Mouse (Mus musculus): ENCODE measurements around the gene Tgfb3. TPM values are rescaled to one million over a fixed set of nuclear protein-coding genes. Genes with fewer than 3 reads are reported as not detected.

Tgfb3 gene
- polyA plus RNA-seq, 1 experiment from 2014 or later: 7.0 TPM

- H3K27me3 ChIP-seq (ENCODE audit: insufficient read depth, poor library complexity, severe bottlenecking): no peaks in the 10 kb centered on the region
- DNase-seq (ENCODE audit: low spot score): no peak
- 94% methylated on average over 4 of the region's 4 CpGs for WGBS
These were observed 55.6 kb downstream of the Tgfb3 start for GRCm38 (mm10) chr12:86023081-86023871.

GRCm38 (mm10) chr12:86022282-86022984 is 56.4 kb downstream of the Tgfb3 start:
- no peaks in the 10 kb centered on the region for H3K27me3 ChIP-seq (ENCODE audit: insufficient read depth, poor library complexity, severe bottlenecking)
- no peaks in the 10 kb centered on the region for H3K9me3 ChIP-seq
- no peak overlapping the region for H3K27ac ChIP-seq
- no peak overlapping the region for H3K4me3 ChIP-seq
- no peaks in the 10 kb centered on the region for H3K4me1 ChIP-seq (replicated peaks)
- no peak for DNase-seq (ENCODE audit: low spot score)
- WGBS: 83% methylated on average over 9 of the region's 9 CpGs
- peaks cover 5% of the 10 kb centered on the region; the same call in 1 of the 2 replicates for H3K36me3 ChIP-seq

More at GRCm38 (mm10) chr12:86023081-86023871, 55.6 kb downstream of the Tgfb3 start:
- H3K27ac ChIP-seq: no peak overlapping the region
- no peaks in the 10 kb centered on the region for H3K9me3 ChIP-seq
- H3K4me3 ChIP-seq: no peak overlapping the region
- H3K4me1 ChIP-seq (replicated peaks): no peaks in the 10 kb centered on the region
- peaks cover 5% of the 10 kb centered on the region; the same call in 1 of the 2 replicates for H3K36me3 ChIP-seq

- Histone ChIP-seq H3K4me1 (replicated peaks) (no peaks in the 10 kb centered on the region), H3K36me3 (peaks cover 5% of the 10 kb centered on the region; the same call in 1 of the 2 replicates), H3K4me3 (no peak overlapping the region), H3K27me3 (ENCODE audit: insufficient read depth, poor library complexity, severe bottlenecking) (no peaks in the 10 kb centered on the region), H3K9me3 (no peaks in the 10 kb centered on the region), H3K27ac (no peak overlapping the region)
- DNase-seq (ENCODE audit: low spot score): no peak
- 85% methylated on average over 6 of the region's 6 CpGs for WGBS
These were observed 57.3 kb downstream of the Tgfb3 start for GRCm38 (mm10) chr12:86021583-86021982.

- 0 out of 2 replicates have a peak, but pooled peaks cover 3% of the 10 kb centered on the region for H3K4me1 ChIP-seq (replicated peaks)
- H3K4me3 ChIP-seq: no peak overlapping the region
- no peak for DNase-seq (ENCODE audit: low spot score)
- peaks cover 12% of the 10 kb centered on the region for H3K36me3 ChIP-seq
- H3K27me3 ChIP-seq (ENCODE audit: insufficient read depth, poor library complexity, severe bottlenecking): no peaks in the 10 kb centered on the region
- 72% methylated on average over 5 of the region's 5 CpGs for WGBS
- H3K27ac ChIP-seq: no peak overlapping the region
- H3K9me3 ChIP-seq: no peaks in the 10 kb centered on the region
These were observed 61.5 kb downstream of the Tgfb3 start for GRCm38 (mm10) chr12:86017360-86017759.

- Histone ChIP-seq H3K27me3 (ENCODE audit: insufficient read depth, poor library complexity, severe bottlenecking) (no peaks in the 10 kb centered on the region), H3K4me3 (no peak overlapping the region), H3K36me3 (peaks cover 12% of the 10 kb centered on the region), H3K4me1 (replicated peaks) (0 out of 2 replicates have a peak, but pooled peaks cover 3% of the 10 kb centered on the region), H3K9me3 (no peaks in the 10 kb centered on the region), H3K27ac (no peak overlapping the region)
- 88% methylated on average over 2 of the region's 2 CpGs for WGBS
- no peak for DNase-seq (ENCODE audit: low spot score)
These were observed 63.7 kb downstream of the Tgfb3 start for GRCm38 (mm10) chr12:86015114-86015513.

- no peak for DNase-seq (ENCODE audit: low spot score)
- H3K36me3 ChIP-seq: peaks cover 12% of the 10 kb centered on the region
- H3K27ac ChIP-seq: no peak overlapping the region
- H3K4me3 ChIP-seq: no peak overlapping the region
- H3K27me3 ChIP-seq (ENCODE audit: insufficient read depth, poor library complexity, severe bottlenecking): no peaks in the 10 kb centered on the region
- WGBS: 90% methylated on average over 3 of the region's 3 CpGs
- 0 out of 2 replicates have a peak, but pooled peaks cover 3% of the 10 kb centered on the region for H3K4me1 ChIP-seq (replicated peaks)
- H3K9me3 ChIP-seq: no peaks in the 10 kb centered on the region
These were observed 64.2 kb downstream of the Tgfb3 start for GRCm38 (mm10) chr12:86014621-86015020.

- DNase-seq (ENCODE audit: low spot score): no peak
- Histone ChIP-seq H3K27me3 (ENCODE audit: insufficient read depth, poor library complexity, severe bottlenecking) (no peaks in the 10 kb centered on the region), H3K27ac (no peak overlapping the region), H3K4me3 (no peak overlapping the region), H3K36me3 (peaks cover 12% of the 10 kb centered on the region), H3K9me3 (no peaks in the 10 kb centered on the region), H3K4me1 (replicated peaks) (0 out of 2 replicates have a peak, but pooled peaks cover 3% of the 10 kb centered on the region)
- WGBS: 96% methylated on average over 2 of the region's 2 CpGs
These were observed 64.7 kb downstream of the Tgfb3 start for GRCm38 (mm10) chr12:86014174-86014573.

GRCm38 (mm10) chr12:86012195-86012594 is 66.6 kb downstream of the Tgfb3 start:
- no peak for DNase-seq (ENCODE audit: low spot score)
- WGBS: 90% methylated on average over 2 of the region's 2 CpGs
- Histone ChIP-seq H3K36me3 (peaks cover 12% of the 10 kb centered on the region), H3K4me1 (replicated peaks) (peaks cover 7% of the 10 kb centered on the region; the same call in 1 of the 2 replicates), H3K27ac (no peak overlapping the region), H3K27me3 (ENCODE audit: insufficient read depth, poor library complexity, severe bottlenecking) (no peaks in the 10 kb centered on the region), H3K4me3 (no peak overlapping the region), H3K9me3 (no peaks in the 10 kb centered on the region)

GRCm38 (mm10) chr12:86010656-86011055 is 68.2 kb downstream of the Tgfb3 start:
- H3K27ac ChIP-seq: no peak overlapping the region
- DNase-seq (ENCODE audit: low spot score): no peak
- no peaks in the 10 kb centered on the region for H3K27me3 ChIP-seq (ENCODE audit: insufficient read depth, poor library complexity, severe bottlenecking)
- 89% methylated on average over 5 of the region's 5 CpGs for WGBS
- H3K36me3 ChIP-seq: peaks cover 12% of the 10 kb centered on the region
- no peaks in the 10 kb centered on the region for H3K9me3 ChIP-seq
- H3K4me1 ChIP-seq (replicated peaks): peaks cover 7% of the 10 kb centered on the region; the same call in 1 of the 2 replicates
- no peak overlapping the region for H3K4me3 ChIP-seq

GRCm38 (mm10) chr12:86007377-86007776 is 71.5 kb downstream of the Tgfb3 start:
- no peak overlapping the region for H3K27ac ChIP-seq
- H3K4me1 ChIP-seq (replicated peaks): peaks cover 5% of the 10 kb centered on the region; the same call in 1 of the 2 replicates
- no peak for DNase-seq (ENCODE audit: low spot score)
- no peaks in the 10 kb centered on the region for H3K27me3 ChIP-seq (ENCODE audit: insufficient read depth, poor library complexity, severe bottlenecking)
- no peaks in the 10 kb centered on the region for H3K9me3 ChIP-seq
- no peak overlapping the region for H3K4me3 ChIP-seq
- no peaks in the 10 kb centered on the region for H3K36me3 ChIP-seq
- 77% methylated on average over 3 of the region's 3 CpGs for WGBS

Data from hindbrain, embryonic 10.5 days (tissue).